8 mouse cellular contexts compared by ENCODE assay signal in the genomic region with DNA sequence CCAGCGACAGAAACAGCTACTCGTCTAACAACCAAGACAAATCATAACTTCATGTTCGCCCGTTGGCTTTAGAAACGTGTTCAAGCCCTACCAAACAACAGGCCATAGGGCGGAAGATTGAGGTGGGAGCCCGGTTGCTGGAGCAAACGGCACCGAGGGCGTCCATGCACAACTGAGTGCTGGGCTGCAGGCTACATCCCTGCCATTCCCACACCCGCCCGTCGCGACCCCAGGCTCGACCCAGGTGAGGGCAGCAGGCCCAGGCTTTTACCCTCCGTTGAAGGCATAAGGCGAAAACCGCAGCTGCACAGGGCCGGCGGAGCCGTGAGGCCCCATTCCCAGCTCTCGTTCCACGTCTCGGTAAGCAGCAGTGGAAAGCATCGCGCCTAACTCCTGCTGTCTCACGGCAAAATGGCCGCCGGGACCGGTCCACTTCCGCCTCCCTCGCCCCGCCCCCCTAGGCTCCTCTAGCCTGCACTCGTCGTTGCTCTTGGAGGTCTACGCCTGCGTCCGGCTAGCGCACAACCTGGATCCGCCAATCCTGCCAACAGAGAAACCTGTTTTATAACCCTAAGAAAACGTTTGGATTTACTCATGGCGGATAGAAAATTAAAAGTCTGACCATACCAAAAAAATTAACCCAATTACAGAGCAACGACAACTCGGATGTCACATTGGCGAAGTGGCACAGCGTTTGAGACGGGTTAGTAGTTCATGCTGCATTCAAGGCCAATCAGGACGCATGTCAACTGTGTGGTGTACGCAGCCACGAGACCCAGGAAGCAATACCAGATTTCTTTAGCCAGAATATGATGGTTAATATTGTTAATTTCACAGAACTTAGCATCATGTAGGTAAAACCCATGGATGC. TPM values are rescaled to one million over a fixed set of nuclear protein-coding genes. Genes with fewer than 3 reads are reported as not detected.
DNase-seq lines count a peak whose midpoint lies in the region; ATAC-seq and TF ChIP-seq lines count a peak whose summit lies in the region.

No protein-coding gene starts in this region.

- H3K4me3 ChIP-seq in forebrain, embryonic 14.5 days (ENCODE audit: low read depth, low read length) = peak overlapping the region; percentile 75
- peak overlapping the region; percentile 92 for H3K4me3 ChIP-seq in lung, adult 2 months (replicated peaks; ENCODE audit: extremely low read depth, low read depth, low read length)

- peaks cover 24% of the 10 kb centered on the region for H3K36me3 ChIP-seq in forebrain, embryonic 14.5 days (ENCODE audit: control insufficient read depth, insufficient read depth, low read length)

- DNase-seq in ES-CJ7 (ENCODE audit: low read depth, low spot score) = peak; percentile 92
- peak; percentile 91 for DNase-seq in cerebellum, adult 11 months
- DNase-seq in forebrain, embryonic 14.5 days (ENCODE audit: low spot score) = peak; percentile 96
- DNase-seq in heart, postnatal 25 days (ENCODE audit: low spot score) = peak; percentile 86
- DNase-seq in layer of hippocampus, adult 18-20 months (ENCODE audit: low spot score in 2 of 2) = peak; percentile 91 to 97
- peak; percentile 93 for DNase-seq in lung, adult 2 months
- peak; percentile 85 to 88 for DNase-seq in thymus, adult 18-20 months

- peak overlapping the region; percentile 94 for H3K4me2 ChIP-seq in forebrain, embryonic 14.5 days (ENCODE audit: low read length)

- peaks cover 32% of the 10 kb centered on the region for H3K4me1 ChIP-seq in forebrain, embryonic 14.5 days (ENCODE audit: control insufficient read depth, insufficient read depth, low read length)
- peaks cover 7% of the 10 kb centered on the region; the same call in 1 of the 2 replicates for H3K4me1 ChIP-seq in lung, adult 2 months (ENCODE audit: control insufficient read depth, insufficient read depth, low read length)

- no peaks in the 10 kb centered on the region for H3K9me3 ChIP-seq in forebrain, embryonic 14.5 days (replicated peaks; ENCODE audit: control insufficient read depth, low read length)

- intact Hi-C loops in heart, postnatal 25 days (cut with DNase I) = no loop called here

- peak; percentile 94 for ATAC-seq in forebrain, embryonic 14.5 days
- peak; percentile 84 for ATAC-seq in neutrophil, adult 5-6 weeks (ENCODE audit: extremely low read depth, insufficient number of reproducible peaks, low FRiP score, poor library complexity, severe bottlenecking)

- H3K27me3 ChIP-seq in forebrain, embryonic 14.5 days (replicated peaks; ENCODE audit: control insufficient read depth, insufficient read depth, low read length) = no peaks in the 10 kb centered on the region

- peak; percentile 82; the same call in 1 of the 2 replicates for TF ChIP-seq POLR2A in lung, adult 2 months (IDR thresholded peaks at IDR 0.05; ENCODE audit: borderline replicate concordance, extremely low read depth, low read depth, low read length)

- no peak for TF ChIP-seq CTCF in lung, adult 2 months (IDR thresholded peaks at IDR 0.05; ENCODE audit: insufficient read depth, low read length)

- H3K27ac ChIP-seq in forebrain, embryonic 14.5 days (ENCODE audit: low read depth, low read length) = peak overlapping the region; percentile 80

- WGBS in forebrain, embryonic 14.5 days = under 1% methylated on average over 50 of the region's 50 CpGs
- 1% methylated on average over 50 of the region's 50 CpGs for WGBS in lung, adult 2 months

- H3K9ac ChIP-seq in forebrain, embryonic 14.5 days (ENCODE audit: low read length) = peak overlapping the region; percentile 71

RNA-seq across cellular contexts. Expression of gene Psmb1, which starts 1.4 kb away (rescaled TPM):
- polyA plus RNA-seq in forebrain, embryonic 14.5 days (2014; fragmentation: Nextera tagmentation; extraction: Ambion mirVana) = 283 and 324 TPM in 2 replicates
- total RNA-seq in heart, postnatal 25 days (2021) = 100 to 1,000 TPM; 112 to 120 TPM
- total RNA-seq in layer of hippocampus, adult 18-20 months (2021) = 100 to 1,000 TPM; 127 to 129 TPM
- 66.1 and 92.3 TPM in 2 replicates for polyA plus RNA-seq in lung, adult 2 months (2012; rRNA removed)
- total RNA-seq in neutrophil, adult 5-6 weeks (2017) = 123 and 139 TPM in 2 replicates

RNA-seq across cellular contexts. Expression of gene Tbp, which starts 1.6 kb away (rescaled TPM):
- 77.2 and 82.5 TPM in 2 replicates for polyA plus RNA-seq in forebrain, embryonic 14.5 days (2014; fragmentation: Nextera tagmentation; extraction: Ambion mirVana)
- total RNA-seq in heart, postnatal 25 days (2021) = 10 to 100 TPM in 1 of 2 experiments, 1 to 10 TPM in 1; 9.3 to 11.2 TPM
- total RNA-seq in layer of hippocampus, adult 18-20 months (2021) = 10 to 100 TPM; 26.6 to 33.7 TPM
- 35.1 and 36.1 TPM in 2 replicates for polyA plus RNA-seq in lung, adult 2 months (2012; rRNA removed)
- total RNA-seq in neutrophil, adult 5-6 weeks (2017) = 51.9 and 63.9 TPM in 2 replicates

RNA-seq across cellular contexts. Expression of gene Pdcd2, which starts 29.0 kb away (rescaled TPM):
- 64.4 and 68.5 TPM in 2 replicates for polyA plus RNA-seq in forebrain, embryonic 14.5 days (2014; fragmentation: Nextera tagmentation; extraction: Ambion mirVana)
- total RNA-seq in heart, postnatal 25 days (2021) = 10 to 100 TPM; 16.1 to 16.9 TPM
- total RNA-seq in layer of hippocampus, adult 18-20 months (2021) = 10 to 100 TPM; 18.5 to 19.5 TPM
- polyA plus RNA-seq in lung, adult 2 months (2012; rRNA removed) = 17.1 and 22.3 TPM in 2 replicates
- total RNA-seq in neutrophil, adult 5-6 weeks (2017) = 43.8 and 57.3 TPM in 2 replicates

Comparison
In these comparisons a context has a peak if more than half of its experiments do, and no peak if none do; other contexts are left out.
1. Peak in every context shown above with its lines: DNase-seq, ATAC-seq, H3K4me3 ChIP-seq and H3K27ac ChIP-seq.